Mouse (Mus musculus) CD4-positive helper T cell, adult 2 months (primary cell): ENCODE data around the gene Naip1.
"Not testable (repeated sequence)": the region's sequence is repeated elsewhere in the genome, so short reads cannot be mapped to it uniquely, and the experiment has no call there.

Experiments used
- DNase-seq: peaks from one replicate; pipeline ENCODE4 v3.0.0-alpha.2; 2012; ENCODE audit warnings: low read depth, missing footprints, low spot score

Naip1 gene

DNA sequence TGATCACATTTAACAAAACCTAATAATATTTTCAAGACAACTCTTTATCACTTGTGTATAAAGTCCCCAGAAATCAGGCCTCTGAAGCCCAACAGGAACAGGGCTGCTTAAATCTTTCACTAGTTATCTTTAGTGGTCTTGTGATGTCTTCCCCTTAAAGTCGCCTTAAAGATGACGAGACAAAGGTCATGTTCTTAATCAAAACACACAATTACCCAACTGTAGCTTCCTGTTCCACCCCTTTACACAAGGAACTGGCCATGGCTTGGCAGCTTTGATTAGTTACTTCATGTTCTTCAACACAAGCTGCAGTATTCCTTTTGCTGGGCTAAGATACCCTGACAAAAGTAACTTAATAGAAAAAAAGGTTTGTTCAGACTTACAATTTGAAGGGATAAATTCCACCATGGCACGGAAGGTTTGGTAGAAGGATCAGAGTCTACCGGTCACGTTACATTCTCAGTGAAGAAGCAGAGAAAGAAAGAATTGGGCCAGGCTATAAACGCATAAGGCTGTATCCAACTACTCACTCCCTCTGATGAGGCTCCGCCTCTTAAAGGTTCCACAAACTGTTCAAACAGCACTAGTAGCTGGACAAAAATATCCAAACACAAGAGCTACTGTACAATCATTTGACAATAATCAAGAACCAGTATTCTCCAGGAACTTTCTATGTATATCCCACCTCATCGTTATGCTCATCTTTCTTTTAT is at the start of gene Naip1:
Gene Naip1, minus strand, starts transcription at position 455 of the 713 bp plus-strand sequence.
- DNase-seq, result not testable (repeated sequence)

DNA sequence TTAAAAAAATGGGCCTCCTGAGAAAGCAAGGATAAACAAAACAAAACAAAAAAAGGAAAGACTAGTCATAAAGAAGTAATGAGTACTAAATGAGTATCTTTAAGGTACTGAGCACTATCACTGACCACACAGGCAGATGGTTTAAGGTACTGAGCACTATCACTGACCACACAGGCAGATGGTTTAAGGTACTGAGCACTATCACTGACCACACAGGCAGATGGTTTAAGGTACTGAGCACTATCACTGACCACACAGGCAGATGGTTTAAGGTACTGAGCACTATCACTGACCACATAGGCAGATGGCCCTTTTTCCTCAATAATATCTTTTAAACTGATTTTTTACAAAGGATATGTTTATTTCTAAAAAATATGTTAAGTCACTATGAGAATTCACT is 47.0 kb upstream of the Naip1 start:
- DNase-seq, result not testable (repeated sequence)

DNA sequence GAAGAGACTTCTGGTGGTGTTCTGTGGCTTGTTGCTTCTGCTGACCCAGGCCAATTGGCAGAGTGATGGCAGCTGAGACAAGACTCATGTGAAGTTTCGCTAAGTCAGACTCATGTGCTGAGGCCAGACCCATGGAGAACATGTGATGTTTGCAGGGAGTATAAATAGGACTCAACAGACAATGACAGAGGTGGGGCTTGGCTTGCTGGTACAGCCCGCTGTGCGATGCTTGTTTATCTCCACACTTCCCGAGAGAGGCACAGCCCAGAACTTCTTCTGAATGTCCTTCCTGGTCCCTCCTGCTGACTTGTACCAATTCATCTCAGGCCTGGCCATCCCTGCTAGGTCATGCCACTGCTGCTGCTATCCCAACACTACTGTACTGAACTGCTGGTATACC is 42.7 kb upstream of the Naip1 start:
- DNase-seq, result no peak

DNA sequence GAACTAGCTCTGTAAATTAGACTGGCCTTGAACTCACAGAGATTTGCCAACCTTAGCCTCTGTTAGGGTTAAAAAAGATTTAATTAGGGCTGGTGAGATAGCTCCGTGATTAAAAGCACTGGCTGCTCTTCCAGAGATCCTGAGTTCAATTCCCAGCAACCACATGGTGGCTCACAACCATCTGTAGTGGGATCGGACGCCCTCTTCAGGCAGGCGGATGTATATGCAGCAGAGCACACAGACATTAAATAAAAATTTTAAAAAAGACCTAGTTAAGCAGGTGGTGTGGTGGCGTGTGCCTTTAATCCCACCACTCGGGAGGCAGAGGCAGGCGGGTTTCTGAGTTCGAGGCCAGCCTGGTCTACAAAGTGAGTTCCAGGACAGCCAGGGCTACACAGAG is 41.7 kb upstream of the Naip1 start:
- DNase-seq, result not testable (repeated sequence)

DNA sequence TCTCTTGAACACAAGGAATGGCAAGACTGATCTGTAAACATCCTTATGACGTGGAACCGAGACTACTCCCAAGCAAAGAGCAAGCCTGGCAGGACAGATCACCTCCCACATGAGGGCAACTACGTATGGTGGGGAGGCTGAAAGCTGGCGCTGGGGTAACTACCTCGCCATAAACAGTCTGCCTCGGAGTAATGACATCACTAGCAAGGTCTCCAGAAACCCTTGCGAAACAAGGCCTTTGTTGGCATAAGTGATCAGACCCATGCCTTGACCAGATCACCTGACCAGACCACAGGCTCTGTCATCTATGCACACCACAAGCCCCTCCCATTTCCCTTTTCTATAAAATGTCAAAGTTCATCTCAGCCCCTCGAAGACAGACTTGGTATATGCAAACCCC is 40.6 kb upstream of the Naip1 start:
- peak; percentile 17 for DNase-seq

DNA sequence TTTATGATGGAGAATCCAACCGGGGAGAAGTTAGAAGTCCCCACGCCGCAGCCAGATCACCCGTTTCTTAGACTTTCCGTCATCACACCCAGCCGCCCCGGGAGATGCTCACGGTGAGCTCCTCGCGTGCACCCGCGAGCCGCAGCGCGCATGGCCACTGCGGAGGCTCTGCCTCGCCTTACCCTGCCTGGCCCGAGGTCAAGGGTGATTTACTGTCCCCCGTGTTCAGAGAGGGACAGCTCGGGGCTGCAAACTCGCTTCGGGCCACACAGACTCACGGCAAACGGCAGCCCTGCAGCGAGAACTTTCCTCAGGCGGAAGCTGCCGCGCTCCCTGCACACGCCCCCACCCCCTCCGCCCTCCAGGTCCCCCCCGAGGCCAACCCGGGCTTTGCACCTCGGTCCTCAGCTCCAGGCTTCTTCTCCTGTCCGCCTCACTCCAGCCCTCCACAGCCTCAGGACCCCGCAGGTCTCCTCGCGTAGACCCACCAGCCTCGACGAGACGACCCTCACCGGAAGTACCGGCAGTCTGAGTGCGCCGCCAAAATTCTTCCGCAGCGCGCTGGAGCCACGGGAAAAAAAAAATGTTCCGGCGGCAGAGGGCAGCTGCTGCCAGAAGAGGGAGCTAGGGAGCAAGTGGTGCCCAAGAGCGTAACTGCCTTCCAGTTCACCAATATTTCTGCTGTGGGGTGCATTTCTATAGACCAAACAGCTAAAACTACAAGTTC is 39.6 kb upstream of the Naip1 start, which contains the start of gene Gtf2h2:
Gene Gtf2h2, minus strand, starts transcription at position 519 of the 727 bp plus-strand sequence.
- DNase-seq, result peak; percentile 89

DNA sequence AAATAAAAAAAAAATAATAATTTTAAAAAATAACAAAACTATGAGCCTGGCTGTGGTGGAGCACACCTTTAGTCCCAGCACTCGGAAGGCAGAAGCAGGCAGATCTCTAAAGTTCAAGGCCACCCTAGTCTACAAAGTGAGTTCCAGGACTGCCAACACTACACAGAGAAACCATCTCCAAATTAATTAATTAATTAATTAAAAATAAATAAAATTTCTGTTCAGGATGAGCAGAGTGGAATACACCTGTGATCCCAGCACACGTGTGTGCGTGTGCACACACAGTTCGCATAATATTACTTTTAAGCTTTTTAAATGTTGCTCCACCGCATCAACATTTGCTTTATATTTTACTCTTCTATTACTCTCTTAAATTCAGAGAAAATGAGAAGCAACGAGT is 39.0 kb upstream of the Naip1 start:
- no peak for DNase-seq

DNA sequence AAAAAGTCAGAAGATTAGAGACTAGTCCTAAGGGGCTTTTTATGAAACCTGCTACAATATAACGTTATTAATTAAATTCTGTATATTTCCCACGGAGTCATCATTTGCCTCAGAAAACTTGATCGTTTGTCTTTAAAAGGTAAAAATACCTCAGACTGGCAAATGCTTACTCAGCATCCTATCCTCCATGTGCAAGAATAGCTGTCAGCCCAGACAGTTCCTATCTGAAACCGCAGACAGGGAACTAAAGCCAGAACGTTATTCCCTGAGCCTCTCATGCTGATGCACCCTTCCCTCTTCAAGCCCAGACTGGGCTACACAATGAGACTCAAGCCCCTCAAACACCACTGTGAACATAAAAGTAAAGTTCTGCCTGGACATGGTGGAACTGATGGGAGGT is 37.8 kb upstream of the Naip1 start:
- no peak for DNase-seq

DNA sequence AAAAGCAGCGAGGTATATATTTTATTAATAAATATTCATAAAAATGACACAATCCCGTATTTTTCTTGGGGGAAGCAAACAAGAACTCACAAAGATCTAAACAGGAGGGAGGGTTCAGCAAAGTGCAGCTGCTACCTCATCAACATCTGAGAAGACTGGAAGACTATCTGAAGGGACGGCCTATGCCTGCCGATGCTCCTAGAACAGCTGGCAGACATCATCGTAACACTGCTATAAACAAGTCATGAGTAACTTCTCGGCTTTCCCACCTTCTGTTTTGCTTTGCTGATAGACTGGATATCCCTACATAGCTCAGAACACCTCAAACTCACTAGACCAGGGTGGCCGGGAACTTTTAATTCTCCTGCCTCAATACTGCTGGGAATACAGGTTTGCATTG is 30.9 kb upstream of the Naip1 start:
- DNase-seq, result no peak

DNA sequence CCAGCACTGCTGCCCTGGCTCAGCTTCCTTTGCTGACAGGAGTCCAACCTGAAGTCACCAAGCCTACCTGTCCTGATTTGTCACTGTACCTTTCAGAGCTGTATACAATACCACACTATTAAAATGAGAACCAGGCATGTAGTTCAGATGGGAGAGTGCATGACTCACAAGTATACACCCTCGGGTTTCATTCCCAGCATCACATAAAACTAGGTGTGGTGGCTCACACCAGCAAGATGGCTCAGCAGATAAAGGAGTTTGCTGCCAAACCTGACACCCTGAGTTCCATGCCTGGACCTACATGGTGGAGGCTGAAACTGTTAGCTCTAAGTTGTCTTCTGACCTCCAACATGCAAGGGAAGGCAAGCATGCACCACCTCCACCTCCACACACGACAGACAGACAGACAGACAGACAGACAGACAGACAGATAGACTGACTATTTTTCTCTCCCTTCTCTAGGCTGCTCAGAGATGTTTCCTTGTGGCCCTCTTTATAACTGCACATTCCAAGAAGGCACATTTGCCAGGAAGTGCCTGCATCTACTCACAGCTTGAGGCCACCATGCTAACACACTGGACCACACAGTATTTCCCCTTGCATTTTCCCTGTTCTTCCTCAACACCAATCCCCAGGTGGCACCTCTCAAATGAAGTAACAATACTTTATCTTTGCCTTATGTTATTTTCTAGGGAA is 11.0 kb upstream of the Naip1 start:
- DNase-seq, result no peak

DNA sequence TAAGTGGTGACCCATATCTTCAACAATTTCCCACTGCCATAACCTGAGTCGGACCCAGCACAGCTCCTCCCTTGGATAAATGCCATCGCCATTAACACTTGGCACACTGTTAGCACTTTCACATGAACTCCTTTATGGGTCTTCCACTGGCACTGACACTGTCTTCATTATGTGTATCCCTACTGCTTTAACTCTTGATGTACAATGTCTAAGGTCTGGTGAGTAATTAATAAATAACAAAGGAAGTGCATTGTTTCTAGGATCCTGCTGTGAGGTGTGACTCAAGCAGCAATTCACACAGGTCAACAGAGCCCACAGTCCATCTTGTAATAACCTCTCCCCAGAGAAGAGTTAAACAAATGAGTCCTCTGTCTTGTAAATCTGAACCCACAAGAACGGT is 8.7 kb upstream of the Naip1 start:
- DNase-seq, result no peak

DNA sequence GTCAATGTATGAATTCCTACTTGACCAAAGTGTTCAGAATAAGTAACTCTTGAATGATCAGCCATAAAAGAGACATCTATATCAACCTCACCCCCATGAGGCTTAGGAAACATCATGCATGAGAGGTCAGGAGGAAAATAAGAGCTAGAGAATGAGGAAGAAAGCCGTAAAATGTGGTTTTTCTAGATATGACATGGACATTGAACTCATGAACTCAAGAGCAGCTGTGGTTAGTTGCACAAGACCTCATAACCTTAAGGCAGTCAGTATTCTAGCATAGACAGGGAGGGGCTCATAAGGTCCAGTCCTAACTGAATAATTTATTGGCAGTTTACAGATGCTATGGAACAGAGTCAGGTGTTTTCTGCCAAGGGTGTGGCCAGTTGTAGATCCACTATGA is 3.2 kb downstream of the Naip1 start:
- no peak for DNase-seq

DNA sequence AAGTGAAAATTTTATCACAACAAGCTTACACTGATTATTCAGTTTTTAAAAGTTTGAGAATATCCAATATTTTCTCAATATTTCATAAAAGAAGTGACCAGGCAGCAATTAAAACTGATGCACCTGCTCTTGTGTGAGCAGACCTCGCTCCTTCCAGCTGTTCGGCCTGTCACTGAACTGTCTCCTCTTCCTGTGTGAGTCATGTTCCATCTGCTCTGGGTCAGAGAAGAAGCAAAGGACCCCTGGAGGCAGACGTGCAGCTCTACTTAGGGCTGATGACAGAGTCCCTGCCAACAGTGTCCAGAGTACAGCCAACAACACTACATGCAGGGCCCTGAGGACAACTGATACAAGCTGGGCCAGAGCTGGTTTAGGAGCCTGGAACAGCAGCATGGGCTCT is 12.6 kb downstream of the Naip1 start:
- no peak for DNase-seq

DNA sequence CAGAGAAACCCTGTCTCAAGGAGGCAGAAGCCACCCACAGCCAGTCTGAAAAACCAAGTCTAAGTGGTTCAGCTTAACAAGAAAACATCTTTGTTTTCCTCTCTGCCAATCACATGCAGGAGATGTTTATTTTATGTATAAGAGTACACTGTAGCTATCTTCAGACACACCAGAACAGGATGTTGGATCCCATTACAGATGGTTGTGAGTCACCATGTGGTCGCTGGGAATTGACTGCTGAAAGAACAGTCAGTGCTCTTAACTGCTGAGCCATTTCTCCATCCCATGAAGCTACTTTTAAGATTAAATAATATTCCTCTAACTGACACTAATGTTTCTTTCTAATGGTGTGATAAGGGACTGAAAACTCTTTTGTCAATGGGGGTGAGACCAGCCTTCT is 14.0 kb downstream of the Naip1 start:
- DNase-seq, result no peak

DNA sequence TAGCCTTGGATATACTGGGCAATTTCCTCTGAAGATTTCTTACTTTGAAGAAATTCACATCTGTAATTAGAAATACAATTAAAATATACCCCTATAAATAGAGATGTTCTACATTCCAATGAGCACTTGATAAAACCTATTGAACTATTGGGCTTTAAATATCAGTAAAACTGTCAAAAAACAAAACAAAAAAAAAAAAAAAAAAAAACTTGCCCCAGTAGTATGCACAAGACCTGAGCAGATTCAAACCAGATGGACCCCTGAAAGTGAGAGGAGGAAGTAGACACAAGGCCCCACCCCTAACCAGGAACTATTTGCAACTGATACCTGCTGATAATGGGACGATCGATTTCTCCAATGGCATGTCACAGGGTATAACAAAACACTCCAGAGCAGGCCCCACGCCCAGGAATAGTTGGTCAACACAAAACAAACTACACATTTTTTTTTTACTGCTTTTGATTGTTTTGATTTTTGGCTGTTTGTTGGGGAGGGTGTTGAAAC is 15.3 kb downstream of the Naip1 start:
- DNase-seq, result no peak

DNA sequence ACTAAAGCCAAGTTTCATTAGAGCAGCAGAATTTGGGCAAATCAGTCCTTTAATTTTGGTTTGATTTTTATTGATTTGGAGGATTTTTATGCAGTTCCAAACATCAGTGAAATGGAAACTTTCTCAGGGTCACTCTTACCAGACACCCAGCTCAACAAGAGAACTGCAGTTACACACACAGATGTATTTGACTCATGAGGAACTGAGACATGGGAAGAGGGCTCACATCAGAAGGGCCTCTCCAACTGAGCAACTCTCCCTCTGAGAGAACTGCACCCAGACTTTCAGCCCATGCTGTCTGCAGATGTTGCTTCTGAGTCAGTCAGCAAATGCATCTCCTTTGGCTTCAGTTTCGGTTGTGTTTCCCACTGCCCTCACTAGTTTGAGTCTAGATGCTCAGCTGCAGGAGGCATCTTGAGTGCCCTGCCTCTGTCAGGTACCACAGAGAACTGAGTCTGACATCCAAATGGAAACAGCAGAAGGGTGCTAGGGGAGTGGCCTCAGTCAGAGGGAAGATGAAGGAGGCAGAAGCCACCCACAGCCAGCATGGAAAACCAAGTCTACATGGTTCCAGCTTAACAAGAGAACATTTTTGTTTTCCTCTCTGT is 16.0 kb downstream of the Naip1 start:
- not testable (repeated sequence) for DNase-seq

DNA sequence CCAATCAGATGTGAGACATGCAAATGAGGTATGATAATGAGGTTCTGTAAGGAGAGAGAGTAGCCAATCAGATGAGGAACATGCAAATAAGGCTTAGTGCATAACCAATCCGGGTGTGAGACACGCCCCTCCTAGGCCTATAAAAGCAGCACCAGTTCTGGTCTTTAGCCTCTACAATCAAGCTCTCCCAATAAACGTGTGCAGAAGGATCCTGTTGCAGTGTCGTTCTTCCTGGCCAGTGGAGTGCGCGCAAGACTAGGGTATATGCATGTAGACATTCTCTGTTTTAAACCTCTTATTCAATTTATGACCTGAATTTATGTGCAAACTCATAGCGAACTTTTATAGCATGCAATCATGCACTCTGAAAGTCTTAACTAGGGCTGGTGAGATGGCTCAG is 32.7 kb downstream of the Naip1 start:
- DNase-seq, result not testable (repeated sequence)

DNA sequence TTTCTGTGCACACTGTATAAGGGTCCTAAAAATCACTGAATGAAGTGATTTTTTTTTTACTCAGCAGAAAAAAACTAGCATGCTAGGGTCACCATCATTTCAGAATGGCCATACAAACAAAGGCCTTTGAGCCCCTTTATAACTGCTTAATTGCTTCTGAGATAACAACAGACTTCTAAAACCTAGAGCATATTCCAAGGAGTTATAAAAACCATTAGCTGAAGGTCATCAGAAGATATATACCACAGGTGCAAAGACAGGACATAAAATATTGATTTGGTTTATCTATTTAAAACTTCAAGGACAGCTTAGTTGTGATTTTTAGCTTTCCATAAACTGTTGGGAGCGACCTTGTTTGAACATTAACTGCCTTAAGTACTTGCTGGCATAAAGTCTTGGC is 38.2 kb downstream of the Naip1 start:
- no peak for DNase-seq

DNA sequence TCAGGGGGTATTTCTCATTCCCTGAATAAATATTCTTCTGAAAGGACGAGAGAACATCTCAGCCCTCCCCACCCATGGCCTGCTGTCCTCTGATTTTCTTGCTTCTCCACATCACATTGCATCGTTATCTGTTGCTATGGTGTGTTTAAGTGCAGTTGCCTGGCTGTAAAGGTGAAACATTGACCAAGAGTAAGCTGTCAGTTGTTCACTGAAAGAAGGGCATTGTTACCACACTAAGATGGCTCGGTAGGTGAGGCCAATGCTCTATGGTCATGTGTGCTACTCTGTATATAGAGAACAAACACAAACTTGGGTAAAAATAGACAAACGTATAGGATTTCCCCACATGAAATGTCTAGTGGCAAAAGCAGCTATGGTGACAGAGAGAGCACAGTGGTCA is 42.8 kb downstream of the Naip1 start:
- no peak for DNase-seq

DNA sequence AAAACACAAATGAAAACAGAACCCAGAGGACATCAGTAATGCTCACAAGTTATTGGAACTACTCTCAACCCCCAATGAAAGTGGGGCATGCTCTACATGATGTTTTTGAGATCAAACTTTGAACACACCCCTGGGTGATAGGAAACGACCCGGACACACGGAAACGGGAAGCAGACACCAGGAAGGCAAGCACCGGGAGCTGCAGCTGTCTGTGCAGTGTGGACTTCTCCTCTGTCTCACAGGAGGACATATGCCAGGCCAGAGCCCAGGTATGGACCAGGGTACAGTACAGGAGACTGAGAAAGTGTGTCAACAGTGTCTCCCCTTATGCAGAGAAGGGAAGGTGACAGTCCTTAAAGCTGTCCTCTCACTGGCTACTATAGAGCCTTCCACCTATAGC is 43.5 kb downstream of the Naip1 start:
- DNase-seq, result no peak

DNA sequence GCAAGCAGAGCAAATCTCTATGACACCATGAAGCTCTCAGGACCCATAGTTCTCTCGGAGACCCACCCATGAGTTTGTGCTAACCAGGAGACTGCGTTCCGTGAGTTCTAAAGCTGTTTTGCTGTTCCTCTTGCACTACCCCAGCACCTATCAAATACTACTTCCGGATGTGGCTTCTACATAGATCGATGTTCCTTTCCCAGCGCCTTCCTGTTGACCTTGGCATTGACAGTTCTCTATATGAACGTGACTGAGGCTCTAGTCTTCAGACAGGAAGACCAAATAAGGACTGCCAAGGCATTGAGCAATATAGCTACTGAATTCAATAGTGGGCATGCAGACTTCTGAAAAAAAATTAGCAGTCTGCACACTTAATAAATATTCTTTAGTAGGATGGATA is 44.4 kb downstream of the Naip1 start:
- DNase-seq, result peak; percentile 10
